Mouse (Mus musculus): ENCODE results near the gene Chil3.
"Not testable (repeated sequence)": the region's sequence is repeated elsewhere in the genome, so short reads cannot be mapped to it uniquely, and the experiment has no call there.

GRCm38 (mm10) chr3:106198030-106198429, 30.7 kb upstream of the Chil3 start:
- not testable (repeated sequence) for TF ChIP-seq CTCF, POLR2A (IDR thresholded peaks at IDR 0.05; ENCODE audit: insufficient read depth, low read depth, low read length)
